Mouse (Mus musculus) MEL (cell line): ENCODE measurements around the gene Brwd1.

Experiments
- GATA1 ChIP-seq: IDR thresholded peaks from 2 replicates; pipeline ENCODE4 v1.6.1; 2011; ENCODE audit warnings: low read depth, low read length, improper control_type of control experiment
- USF1 ChIP-seq: IDR thresholded peaks from 2 replicates; pipeline ENCODE4 v1.6.1; 2014; ENCODE audit warnings: low read depth, mild to moderate bottlenecking, inconsistent platforms, low read length, improper control_type of control experiment, moderate library complexity

DNA sequence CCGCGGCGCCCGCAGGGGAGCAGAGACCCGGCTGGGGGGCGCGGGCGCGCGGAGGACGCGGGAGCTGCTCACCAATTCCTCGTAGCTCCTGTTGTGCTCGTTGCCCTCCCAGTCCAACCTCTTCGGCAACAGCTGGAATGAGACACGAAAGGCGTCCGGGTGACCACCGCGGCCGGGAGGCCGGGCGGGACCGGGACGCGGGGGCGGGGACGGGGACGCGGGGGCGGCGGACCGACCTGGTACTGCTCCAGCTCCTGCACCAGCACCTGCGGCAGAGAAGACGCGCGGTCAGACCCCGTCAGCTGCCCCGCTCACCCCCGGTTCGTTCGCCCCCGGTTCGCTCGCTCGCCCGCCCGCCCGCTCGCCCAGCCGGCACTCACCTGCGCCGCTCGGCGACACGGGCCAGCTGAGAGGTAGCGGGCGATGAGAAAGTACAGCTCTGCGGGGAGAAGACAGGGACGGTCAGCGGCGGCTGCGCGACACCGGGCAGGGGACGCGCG lies 534 bp downstream of the Brwd1 start:
- no peak for TF ChIP-seq GATA1
- TF ChIP-seq USF1: no peak
